Mouse (Mus musculus) neural tube, embryonic 14.5 days (tissue): ENCODE measurements around the gene Chat. TPM values are rescaled to one million over a fixed set of nuclear protein-coding genes. Genes with fewer than 3 reads are reported as not detected.
A peak's percentile ranks its signal among the peaks of the same experiment; 100 is the strongest.
"Not testable (repeated sequence)": the region's sequence is repeated elsewhere in the genome, so short reads cannot be mapped to it uniquely, and the experiment has no call there.

Experiments
- ATAC-seq: fragments of 200-750 bp; cut with Nextera tagmentation; 2 replicates; pipeline ENCODE4 v1.8.0; 2017; ENCODE audit warnings: low read depth, mild to moderate bottlenecking, moderate TSS enrichment, moderate library complexity
- H3K27ac ChIP-seq: fragments of 300-500 bp; sonication (generic); 2 replicates; pipeline ENCODE4 v1.5.1; 2014; ENCODE audit warnings: low read depth, mild to moderate bottlenecking, control low read depth, low read length, moderate library complexity, mixed read lengths
- H3K27me3 ChIP-seq: fragments of 300-500 bp; sonication (generic); 2 replicates; pipeline ENCODE4 v1.6.1; 2014; ENCODE audit warnings: low read length; ENCODE audit not compliant: control insufficient read depth, insufficient read depth
- H3K36me3 ChIP-seq: fragments of 300-500 bp; sonication (generic); 2 replicates; pipeline ENCODE4 v1.6.1; 2014; ENCODE audit warnings: low read length, mixed read lengths; ENCODE audit not compliant: control insufficient read depth, insufficient read depth
- H3K4me1 ChIP-seq: fragments of 300-500 bp; sonication (generic); 2 replicates; pipeline ENCODE4 v1.6.1; 2014; ENCODE audit warnings: low read length; ENCODE audit not compliant: control insufficient read depth, insufficient read depth
- H3K4me2 ChIP-seq: fragments of 300-500 bp; sonication (generic); 2 replicates; pipeline ENCODE4 v1.6.1; 2014; ENCODE audit warnings: mild to moderate bottlenecking, low read depth, low read length, control low read depth
- H3K4me3 ChIP-seq: fragments of 300-500 bp; sonication (generic); 2 replicates; pipeline ENCODE4 v1.5.1; 2014; ENCODE audit warnings: low read depth, low read length, control low read depth, mixed read lengths
- H3K9ac ChIP-seq: fragments of 300-500 bp; sonication (generic); replicated peaks from 2 replicates; pipeline ENCODE4 v1.6.1; 2014; ENCODE audit warnings: low read depth, mild to moderate bottlenecking, control low read depth, low read length, mixed read lengths
- H3K9me3 ChIP-seq: fragments of 300-500 bp; sonication (generic); 2 replicates; pipeline ENCODE4 v1.6.1; 2016; ENCODE audit warnings: low read length; ENCODE audit not compliant: control insufficient read depth
- WGBS: fragments of 180-500 bp; shearing (Covaris S2); extraction: QIAGEN DNeasy Blood & Tissue Kit; methylation state at CpG from one replicate; pipeline ENCODE4 v1.1.7; 2014; 5-methylcytosine and 5-hydroxymethylcytosine counted together
- polyA plus RNA-seq: library from polyadenylated mRNA; unstranded; fragments of >200 nt; fragmentation: Nextera tagmentation; extraction: Ambion mirVana; gene quantifications from 2 replicates; pipeline ENCODE4 v1.2.1, GENCODE M21; 2014

Chat gene
- polyA plus RNA-seq, 1 experiment from 2014 or later, result 4.3 TPM

DNA sequence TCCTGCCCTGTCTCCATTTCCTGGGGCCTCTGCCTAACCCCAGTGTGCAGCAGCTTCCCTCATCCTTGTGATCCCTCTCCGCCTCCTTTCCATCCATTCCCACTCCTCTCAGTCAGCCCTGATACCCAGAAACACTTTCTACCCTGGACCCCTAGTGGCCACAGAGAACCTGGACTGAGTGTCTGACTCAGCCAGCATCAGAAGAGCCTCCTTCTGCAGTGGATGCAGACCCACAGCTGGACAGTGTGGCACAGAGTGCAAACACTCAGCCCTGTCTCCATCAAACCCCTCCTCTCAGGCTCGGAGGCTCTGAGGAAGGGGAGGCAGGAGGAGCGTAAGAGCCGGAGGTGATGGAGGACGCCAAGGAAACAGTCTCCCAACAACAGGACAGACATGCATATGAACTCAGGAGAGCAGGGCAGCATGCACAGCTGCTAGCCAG, 28.4 kb downstream of the Chat start:
- Histone ChIP-seq H3K36me3 (no peaks in the 10 kb centered on the region), H3K9me3 (no peaks in the 10 kb centered on the region), H3K27ac (no peak overlapping the region), H3K27me3 (no peaks in the 10 kb centered on the region), H3K4me2 (no peak overlapping the region), H3K9ac (no peak overlapping the region), H3K4me1 (no peaks in the 10 kb centered on the region), H3K4me3 (no peak overlapping the region)
- WGBS, result 31% methylated on average over 5 of the region's 5 CpGs
- no peak for ATAC-seq

DNA sequence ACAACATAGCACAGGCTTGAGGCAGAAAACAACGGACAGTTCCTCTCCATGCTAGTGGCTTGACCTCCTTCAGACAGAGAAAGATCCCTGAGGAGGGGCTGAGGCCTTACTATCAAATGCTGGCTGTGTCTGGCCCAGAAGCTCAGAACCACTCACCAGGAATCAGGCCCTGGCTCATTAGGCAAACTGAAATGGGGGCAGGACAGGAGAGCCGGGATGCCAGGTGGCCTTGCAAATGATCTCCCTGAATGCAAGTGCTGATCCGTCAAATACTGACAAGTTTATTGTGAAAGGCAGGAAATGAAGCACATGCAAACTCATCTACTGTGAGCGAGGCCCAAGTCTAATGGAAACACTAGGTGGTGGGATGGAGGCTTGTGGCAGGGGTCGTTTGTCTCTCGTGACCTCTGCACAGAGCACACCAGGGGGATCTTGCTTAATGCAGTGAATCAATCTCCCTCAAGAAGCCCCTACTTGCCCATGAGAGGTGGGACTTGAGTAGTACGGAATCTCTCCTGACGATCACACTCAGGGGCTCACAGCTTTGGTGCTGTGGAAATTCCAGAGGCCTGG, 36.7 kb downstream of the Chat start:
- Histone ChIP-seq H3K36me3 (no peaks in the 10 kb centered on the region), H3K9me3 (no peaks in the 10 kb centered on the region), H3K4me3 (no peak overlapping the region), H3K4me2 (no peak overlapping the region), H3K4me1 (no peaks in the 10 kb centered on the region), H3K27me3 (no peaks in the 10 kb centered on the region), H3K9ac (no peak overlapping the region), H3K27ac (no peak overlapping the region)
- no peak for ATAC-seq
- 10% methylated on average over 8 of the region's 8 CpGs for WGBS

DNA sequence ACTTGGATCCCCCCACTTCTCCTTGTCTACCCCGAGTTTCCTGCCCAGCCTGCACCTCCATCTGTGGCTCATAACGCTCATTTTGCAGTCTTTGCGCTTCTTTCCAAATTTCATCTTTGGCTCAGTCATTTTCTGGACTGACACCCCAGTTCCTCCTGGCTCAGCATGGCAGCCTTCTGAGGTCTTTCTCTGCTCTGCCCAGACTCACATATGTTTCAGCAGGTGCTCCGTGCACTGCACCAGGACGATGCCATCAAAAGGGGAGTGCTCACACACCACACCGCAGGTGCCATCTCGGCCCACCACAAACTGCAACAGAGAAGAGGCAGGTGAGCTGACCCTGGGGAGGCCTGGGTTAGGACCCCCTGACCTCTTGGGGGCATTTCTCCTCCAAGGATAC, 41.8 kb downstream of the Chat start:
- H3K27ac ChIP-seq, result no peak overlapping the region
- no peak overlapping the region for H3K9ac ChIP-seq
- H3K27me3 ChIP-seq, result no peaks in the 10 kb centered on the region
- no peaks in the 10 kb centered on the region for H3K36me3 ChIP-seq
- 92% methylated on average over 7 of the region's 7 CpGs for WGBS
- H3K4me3 ChIP-seq, result no peak overlapping the region
- ATAC-seq, result no peak
- H3K4me2 ChIP-seq, result no peak overlapping the region
- H3K4me1 ChIP-seq, result no peaks in the 10 kb centered on the region
- H3K9me3 ChIP-seq, result no peaks in the 10 kb centered on the region

DNA sequence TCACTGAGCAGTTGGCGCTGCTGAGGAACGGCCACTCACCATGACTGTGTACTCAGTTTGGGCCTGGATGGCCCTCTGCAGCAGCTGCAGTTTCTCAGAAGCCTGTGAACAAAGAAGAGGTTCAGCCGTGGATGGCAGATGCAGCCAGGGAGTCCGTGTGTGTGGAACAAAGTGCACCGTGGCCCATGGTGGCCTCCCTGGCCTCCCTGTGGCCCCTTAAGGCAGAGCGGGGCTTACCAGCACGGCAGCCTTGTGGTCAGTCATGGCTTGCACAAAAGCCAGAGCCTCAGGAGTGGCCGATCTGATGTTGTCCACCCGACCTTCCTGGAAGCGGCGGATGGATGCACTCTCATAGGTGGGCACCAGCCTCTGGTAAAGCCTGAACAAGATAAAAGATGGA, 47.0 kb downstream of the Chat start:
- H3K4me1 ChIP-seq, result no peaks in the 10 kb centered on the region
- H3K9me3 ChIP-seq, result no peaks in the 10 kb centered on the region
- no peaks in the 10 kb centered on the region for H3K27me3 ChIP-seq
- no peak overlapping the region for H3K4me2 ChIP-seq
- no peak overlapping the region for H3K27ac ChIP-seq
- no peak overlapping the region for H3K9ac ChIP-seq
- H3K4me3 ChIP-seq, result no peak overlapping the region
- WGBS, result 75% methylated on average over 11 of the region's 11 CpGs
- ATAC-seq, result no peak
- no peaks in the 10 kb centered on the region for H3K36me3 ChIP-seq

DNA sequence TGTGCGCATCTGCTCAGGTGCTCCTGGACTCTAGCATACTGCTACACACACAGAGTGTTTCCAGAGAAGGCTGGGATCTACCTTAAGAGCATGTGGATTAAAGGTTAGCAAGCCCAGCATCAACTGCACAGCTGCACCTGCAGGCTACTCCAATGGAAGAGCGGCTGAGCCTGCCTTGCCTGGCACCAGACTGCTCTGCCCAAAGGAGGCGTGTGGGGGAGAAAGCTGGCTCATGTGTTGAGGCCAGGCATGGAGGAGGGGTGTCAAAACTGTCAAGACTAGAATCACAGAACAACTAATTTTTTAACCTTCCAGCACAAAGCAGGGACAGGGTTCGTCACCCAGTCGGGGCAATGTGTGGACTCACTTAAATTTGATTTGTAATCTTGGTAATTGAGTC, 53.7 kb downstream of the Chat start:
- no peak overlapping the region for H3K27ac ChIP-seq
- H3K9ac ChIP-seq, result no peak overlapping the region
- WGBS, result 87% methylated on average over 5 of the region's 5 CpGs
- no peak overlapping the region for H3K4me3 ChIP-seq
- ATAC-seq, result no peak
- no peak overlapping the region for H3K4me2 ChIP-seq
- peaks cover 10% of the 10 kb centered on the region for H3K27me3 ChIP-seq
- H3K4me1 ChIP-seq, result no peaks in the 10 kb centered on the region
- no peaks in the 10 kb centered on the region for H3K9me3 ChIP-seq
- no peaks in the 10 kb centered on the region for H3K36me3 ChIP-seq

DNA sequence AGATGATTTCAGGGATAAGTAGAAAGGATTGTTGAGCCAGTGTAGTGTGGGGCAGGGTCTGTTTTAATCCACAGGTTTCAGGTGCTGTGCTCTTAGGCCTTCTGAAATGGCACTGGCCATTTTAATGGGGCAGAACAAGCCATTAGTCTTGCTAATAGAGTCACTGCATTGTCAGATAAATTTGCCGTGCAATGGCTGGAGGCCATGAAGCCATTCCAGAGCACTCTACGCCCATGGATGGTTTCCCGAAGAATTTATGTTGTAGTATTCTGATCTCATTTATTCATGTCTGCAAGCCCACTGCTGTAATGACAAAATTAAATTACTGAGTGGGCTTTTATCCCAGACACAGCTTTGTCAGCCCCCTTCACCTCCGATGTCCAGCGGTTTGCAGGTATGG, 55.7 kb downstream of the Chat start:
- Histone ChIP-seq H3K9me3 (no peaks in the 10 kb centered on the region), H3K4me1 (no peaks in the 10 kb centered on the region), H3K4me2 (no peak overlapping the region), H3K9ac (no peak overlapping the region), H3K4me3 (no peak overlapping the region), H3K36me3 (no peaks in the 10 kb centered on the region), H3K27ac (no peak overlapping the region), H3K27me3 (peaks cover 10% of the 10 kb centered on the region)
- 41% methylated on average over 5 of the region's 5 CpGs for WGBS
- no peak; the same call in 1 of the 2 replicates for ATAC-seq

DNA sequence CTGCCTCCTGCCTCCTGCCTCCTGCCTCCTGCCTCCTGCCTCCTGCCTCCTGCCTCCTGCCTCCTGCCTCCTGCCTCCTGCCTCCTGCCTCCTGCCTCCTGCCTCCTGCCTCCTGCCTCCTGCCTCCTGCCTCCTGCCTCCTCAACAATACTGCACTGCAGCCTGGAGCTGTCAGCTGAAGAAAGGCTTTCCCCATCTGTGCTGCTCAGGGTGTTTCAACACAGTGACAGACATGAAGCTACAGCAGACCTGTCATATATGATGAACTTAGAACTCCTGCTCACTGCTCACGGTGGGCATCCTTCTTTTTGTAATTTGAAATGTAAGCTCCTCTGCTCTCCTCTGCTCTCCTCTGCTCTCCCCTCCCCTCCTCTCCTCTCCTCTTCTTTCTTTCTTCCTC, 60.4 kb downstream of the Chat start:
- H3K36me3 ChIP-seq, ATAC-seq, H3K4me1 ChIP-seq, H3K9me3 ChIP-seq, H3K27me3 ChIP-seq, H3K4me2 ChIP-seq, H3K4me3 ChIP-seq, H3K9ac ChIP-seq, H3K27ac ChIP-seq: not testable (repeated sequence)
- WGBS, result 60% methylated on average over 1 of the region's 1 CpGs

DNA sequence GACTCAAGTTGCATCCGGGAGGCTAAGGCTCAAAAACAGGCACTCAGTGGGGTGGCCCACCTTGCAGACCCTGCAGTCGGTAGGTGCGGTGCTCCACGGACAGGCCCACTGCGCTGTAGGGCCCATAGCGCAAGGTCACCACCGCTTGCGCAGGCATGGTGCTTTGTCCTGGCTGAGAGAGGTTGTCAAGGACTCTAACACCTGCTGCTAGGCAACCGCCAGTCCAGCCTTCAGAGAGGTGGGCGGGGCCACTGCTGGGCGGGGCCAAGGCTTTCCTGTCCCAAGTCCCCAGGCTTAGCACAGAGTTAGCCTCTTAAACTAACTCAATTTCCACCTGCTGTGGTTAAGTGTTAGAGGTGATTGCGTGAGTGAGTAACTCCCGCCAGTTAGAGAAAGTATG, 77.6 kb downstream of the Chat start, which contains the start of gene 1700024G13Rik:
Gene 1700024G13Rik (minus strand): TSS at position 196 of the 400 bp plus-strand sequence.
- H3K9ac ChIP-seq, result no peak within 1 kb of the TSS
- no peaks in the 10 kb centered on the region for H3K36me3 ChIP-seq
- 0 out of 2 replicates have a peak, but pooled peaks cover 2% of the 10 kb centered on the region for H3K27me3 ChIP-seq
- ATAC-seq, result peak; percentile 31; the same call in 1 of the 2 replicates
- no peak within 1 kb of the TSS for H3K4me2 ChIP-seq
- 4% methylated on average over 13 of the region's 13 CpGs for WGBS
- H3K4me1 ChIP-seq, result no peaks in the 10 kb centered on the region
- H3K9me3 ChIP-seq, result no peaks in the 10 kb centered on the region
- no peak within 1 kb of the TSS for H3K27ac ChIP-seq
- H3K4me3 ChIP-seq, result no peak within 1 kb of the TSS

DNA sequence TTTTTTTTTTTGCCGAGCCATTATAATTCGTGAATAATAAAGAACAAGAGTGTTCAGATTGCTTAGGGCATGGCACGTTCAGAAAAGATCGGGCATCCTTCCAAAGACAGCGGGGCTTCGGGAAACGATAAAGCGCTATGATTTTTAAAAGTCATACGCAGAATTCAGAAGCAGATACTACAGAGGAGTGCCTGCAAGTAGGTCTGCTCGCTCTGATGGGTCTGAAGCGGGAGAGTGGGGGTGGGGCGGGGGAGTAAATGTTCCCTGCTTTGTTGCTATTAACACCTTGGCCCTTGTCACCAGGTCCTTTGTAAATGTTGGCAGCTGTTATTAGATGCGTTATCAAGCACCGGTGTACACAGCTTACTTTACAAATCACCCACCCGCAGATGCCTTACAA, 84.2 kb downstream of the Chat start:
- no peak for ATAC-seq
- Histone ChIP-seq H3K27ac (no peak overlapping the region), H3K9me3 (no peaks in the 10 kb centered on the region), H3K4me3 (no peak overlapping the region), H3K27me3 (peaks cover 2% of the 10 kb centered on the region; the same call in 1 of the 2 replicates), H3K36me3 (no peaks in the 10 kb centered on the region), H3K9ac (no peak overlapping the region), H3K4me1 (0 out of 2 replicates have a peak, but pooled peaks cover 3% of the 10 kb centered on the region), H3K4me2 (no peak overlapping the region)
- 44% methylated on average over 15 of the region's 15 CpGs for WGBS
